Mouse (Mus musculus) yolk sac, embryonic 10.5 days (tissue): ENCODE results near the gene Chst13.

ENCODE experiments used
- DNase-seq: peaks from one replicate; pipeline ENCODE4 v3.0.0-alpha.2; 2017; ENCODE audit warnings: low spot score

Gene Chst13

DNA sequence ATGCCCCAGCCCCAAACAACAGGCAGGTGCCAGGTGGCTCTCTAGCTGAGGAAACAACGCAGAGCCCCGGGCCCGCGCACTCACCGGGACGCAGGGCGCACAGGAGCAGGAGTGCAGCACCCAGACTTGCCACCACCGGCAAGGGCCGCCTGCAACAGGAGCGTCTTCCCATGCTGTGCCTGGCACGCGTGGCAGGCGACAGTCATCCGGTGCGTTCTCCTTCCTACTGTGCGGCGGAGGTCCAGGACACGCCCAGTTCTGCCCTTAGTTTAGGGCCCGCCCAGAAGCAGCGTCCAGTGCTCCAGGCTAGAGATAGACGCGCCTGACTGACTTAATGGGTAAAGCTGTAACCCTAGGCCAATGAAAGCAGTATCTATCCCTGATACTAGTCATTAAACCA is at the start of gene Chst13:
Gene Chst13 (minus strand): TSS at position 195 of the 400 bp plus-strand sequence.
- DNase-seq = peak; percentile 59

DNA sequence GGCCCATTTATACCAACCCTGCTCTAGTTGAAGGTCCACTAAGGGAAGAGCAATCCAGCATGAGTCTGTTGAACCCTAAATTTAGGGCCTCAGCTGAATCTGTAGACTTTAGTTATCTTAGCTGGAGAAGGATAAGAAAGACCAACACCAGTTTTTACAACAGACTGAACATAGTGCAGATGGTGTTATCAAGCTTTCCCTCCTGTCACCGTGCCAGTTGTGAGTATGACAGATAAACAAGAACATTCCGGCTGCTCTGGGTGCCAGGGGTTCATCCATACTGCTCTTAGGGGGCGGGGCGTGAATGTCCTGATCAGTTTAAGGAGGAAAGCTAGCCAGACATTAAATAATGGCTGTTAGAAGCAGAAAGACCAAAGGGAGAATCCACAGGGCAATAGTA is 49.7 kb upstream of the Chst13 start:
- DNase-seq = no peak

DNA sequence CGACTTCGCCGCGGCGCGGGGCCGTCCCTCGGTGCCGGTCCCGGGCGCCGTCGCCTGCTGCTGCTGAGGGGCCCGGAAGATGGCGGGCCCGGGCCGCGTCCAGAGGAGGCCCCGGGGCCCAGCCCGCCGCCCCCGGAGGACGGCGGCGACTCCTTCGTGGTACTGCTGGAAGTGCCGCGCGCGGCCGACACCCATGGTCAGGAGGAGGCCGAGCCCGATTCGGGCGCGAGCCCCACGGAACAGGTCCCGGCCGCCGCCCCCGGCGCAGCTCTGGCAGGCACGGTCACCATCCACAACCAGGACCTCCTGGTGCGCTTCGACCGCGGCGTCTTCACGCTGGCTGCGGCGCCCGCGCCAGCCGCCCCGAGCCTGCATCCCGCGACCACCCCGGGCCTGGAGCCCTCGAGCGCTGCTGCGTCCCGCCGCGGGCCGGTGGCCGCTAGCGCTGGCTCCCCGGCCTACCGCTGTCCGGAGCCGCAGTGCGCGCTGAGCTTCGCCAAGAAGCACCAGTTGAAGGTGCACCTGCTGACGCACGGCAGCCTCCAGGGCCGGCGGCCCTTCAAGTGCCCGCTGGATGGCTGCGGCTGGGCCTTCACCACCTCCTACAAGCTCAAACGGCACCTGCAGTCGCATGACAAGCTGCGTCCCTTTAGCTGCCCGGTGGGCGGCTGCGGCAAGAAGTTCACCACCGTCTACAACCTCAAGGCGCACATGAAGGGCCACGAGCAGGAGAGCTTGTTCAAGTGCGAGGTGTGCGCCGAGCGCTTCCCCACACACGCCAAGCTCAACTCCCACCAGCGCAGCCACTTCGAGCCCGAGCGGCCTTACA is 45.0 kb upstream of the Chst13 start:
- peak; percentile 33 for DNase-seq

DNA sequence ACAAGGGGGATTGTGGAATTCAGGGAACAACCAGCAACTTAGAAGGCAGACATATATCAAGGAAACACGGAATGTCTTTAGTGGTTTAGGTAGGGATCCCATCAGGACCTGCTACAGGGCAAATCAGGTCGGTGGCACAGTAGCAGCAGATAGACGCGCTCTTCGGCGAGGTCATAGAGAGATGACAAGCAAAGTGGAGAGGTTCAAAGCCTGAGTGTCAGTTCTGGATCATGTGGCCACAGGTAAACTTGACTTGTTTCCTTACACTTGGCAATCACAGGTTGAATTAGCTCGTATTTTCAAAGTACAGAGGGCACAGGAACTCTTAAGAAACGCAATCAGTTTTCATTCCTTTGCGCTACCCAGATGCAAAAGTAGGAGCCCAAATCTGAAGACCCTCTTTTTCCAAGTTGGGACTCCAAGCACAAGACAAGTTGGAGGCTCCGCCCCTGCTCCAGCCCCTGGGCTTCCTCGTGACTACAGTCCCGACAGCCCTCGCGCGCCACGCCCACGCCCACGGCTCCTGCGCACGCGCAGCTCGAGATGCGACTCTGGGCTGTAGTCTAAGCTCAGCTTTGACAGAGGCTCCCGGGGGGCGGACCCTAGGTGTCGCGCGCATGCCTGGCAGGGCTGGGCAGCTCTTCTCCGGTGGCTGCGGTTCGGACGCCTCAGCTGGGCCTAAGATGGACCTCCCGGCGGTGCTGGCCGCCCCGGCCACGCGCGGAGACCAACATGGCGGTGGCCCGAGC is 44.2 kb upstream of the Chst13 start, which contains the start of gene Zxdc:
Gene Zxdc (plus strand): TSS at position 517 of the 749 bp plus-strand sequence.
- peak; percentile 98 for DNase-seq

DNA sequence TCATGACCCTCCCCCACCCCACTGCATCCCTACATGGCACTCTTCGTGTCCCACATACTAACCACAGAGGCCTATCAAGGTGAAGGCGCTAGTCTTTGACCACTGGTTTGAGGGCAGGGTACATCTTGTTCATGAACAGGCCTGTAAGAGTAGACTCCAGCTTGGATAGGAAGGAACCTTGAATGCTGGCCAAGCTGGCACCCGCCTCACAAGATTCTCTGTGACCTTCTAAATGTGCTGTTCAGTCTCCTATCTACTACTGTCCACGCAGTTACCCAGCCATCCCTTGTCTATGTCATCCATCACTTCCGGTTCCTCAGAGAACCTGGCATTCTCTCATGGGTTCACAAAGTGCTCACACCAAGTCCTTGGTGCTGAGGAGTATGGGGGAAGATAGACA is 38.3 kb upstream of the Chst13 start:
- DNase-seq = no peak

DNA sequence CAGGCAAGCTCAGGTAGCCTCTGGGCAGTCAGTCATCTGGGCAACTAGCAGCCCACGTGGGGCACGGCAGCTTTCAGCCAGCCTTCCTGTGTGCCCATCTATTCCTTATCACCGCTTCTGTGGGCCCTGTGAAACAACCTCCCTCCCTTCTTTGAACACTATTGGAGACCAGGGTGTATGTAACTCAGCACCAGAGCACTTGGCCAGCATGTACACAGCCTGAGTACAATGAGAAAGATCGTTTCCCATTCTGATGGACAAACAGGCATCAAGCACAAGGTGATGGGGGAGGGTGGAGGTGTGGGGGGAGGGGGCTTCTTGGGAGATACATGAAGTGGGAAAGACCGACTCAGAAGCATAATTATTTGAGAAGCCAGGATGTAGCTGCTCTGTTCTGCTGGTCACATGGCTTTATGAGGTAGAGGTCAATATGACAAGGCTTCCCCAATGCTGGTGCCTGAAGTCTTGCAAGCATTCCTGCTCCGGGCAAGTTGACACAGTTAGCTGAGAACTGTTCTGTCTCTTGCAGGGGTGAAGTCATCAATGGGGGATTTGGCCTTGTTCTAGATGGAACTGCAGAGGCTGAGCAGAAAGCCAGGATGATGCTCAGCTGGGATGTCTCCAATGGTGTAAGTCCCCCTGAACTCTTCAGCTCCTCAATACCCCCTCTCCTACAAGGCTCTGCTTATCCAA is 36.1 kb upstream of the Chst13 start:
- no peak for DNase-seq

DNA sequence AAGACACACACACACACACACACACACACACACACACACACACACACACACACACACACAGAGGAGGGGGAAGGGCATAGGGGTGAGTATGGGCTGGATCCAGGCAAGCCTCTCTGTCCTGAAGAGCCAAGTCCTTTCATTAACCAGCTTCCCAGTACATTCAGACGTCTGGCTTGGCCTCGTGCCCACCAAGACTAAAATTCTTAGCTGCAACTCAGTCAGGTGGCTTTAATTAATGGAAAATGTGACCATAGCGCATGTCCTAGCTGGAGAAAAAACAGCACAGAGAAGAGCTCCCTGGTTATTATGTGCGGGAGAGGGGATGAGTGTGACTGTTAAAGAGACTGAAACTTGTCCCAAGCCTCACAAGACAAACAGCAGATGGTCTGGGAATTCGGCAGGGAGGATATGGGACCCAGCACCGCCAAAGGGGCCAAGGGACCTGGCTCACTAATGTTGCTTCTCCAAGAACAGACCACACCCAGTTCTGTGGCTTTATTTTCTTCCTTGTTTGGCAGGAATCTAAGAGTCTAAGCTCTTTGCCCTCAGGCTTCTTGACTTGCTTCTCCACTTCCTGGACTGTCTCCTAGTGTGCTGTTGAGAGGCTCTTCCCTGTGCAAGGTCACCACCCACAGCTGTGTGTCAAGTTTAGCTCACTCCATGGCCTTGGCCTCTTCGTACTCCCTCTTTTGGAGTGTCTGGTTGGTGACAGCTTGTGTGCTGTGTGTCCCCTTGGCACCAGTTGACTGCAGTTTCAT is 35.2 kb upstream of the Chst13 start:
- no peak for DNase-seq

DNA sequence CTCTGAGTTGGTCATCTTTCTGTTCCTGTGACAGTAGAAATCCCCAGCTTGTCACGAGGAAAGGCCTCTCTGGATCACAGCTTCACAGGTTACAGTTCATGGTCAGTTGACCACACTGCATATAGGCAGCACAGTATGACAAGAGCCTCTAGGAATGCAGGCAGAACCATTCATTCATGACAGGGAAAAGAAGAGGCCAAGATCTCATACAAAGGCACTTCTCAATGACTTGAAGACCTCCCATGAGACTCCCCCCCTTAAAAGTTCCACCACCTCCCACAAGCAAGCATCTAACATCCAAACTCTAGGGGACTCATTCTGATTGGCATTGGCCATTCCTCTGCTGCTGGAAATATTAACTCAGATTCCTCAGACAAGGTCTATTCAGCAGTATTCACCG is 34.5 kb upstream of the Chst13 start:
- DNase-seq = no peak

DNA sequence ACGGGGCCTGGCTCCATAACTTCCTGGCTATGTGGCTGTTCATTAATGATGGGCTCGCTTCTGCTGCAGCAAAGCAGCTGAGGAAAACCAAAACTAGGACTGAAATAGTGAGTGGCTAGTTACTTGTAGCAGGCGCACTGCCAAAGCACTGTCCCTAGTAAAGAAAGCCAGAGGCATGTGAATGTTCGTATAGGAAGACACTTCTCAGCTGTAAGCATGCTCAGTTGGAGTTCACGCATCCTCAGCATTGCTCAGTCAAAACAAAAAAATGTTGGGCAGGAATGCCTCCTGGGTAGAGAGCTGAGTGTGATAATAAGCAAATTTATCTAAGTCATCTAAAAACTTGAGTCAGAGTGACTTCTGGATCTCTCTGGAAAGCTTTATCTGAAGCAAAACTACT is 33.2 kb upstream of the Chst13 start:
- DNase-seq = no peak

DNA sequence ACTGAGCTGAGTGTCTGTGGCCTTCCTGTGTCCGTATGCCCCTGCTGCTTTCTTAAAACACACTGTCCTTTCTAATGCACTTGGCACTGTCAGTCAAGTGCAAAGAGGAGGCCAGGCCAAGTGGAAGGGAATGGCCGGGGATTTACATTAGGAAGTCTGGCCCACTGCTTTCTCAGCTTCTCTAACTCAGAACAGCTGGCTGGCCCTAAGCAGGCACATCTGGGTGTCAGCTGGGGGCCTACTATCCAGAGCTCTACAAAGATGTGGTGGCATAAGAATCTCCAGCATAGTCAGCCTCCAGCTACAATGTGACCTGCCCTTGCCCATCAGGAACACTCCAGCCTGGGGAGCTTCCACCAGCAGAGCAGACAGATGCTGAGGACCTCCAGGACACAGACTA is 25.0 kb upstream of the Chst13 start:
- DNase-seq = no peak

DNA sequence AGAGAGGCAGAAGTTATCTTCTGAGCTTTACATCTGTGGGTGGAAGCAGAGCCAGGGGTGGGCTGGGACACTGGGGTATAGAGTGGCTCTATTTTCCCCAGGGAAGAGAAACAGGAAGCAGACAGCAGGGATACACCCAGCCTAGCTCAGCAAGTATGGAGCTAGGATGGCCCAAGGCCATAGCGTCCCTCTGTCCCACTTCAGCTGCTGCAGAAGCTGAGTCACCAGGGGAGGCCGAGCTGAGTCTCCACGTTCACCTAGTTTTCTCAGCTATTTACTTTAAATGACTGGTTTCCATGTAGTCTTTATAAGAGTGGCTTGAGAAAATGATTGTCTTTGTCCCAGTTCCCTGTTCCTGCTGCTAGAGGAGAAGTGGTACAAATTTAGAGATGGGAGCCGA is 23.5 kb upstream of the Chst13 start:
- DNase-seq = no peak

DNA sequence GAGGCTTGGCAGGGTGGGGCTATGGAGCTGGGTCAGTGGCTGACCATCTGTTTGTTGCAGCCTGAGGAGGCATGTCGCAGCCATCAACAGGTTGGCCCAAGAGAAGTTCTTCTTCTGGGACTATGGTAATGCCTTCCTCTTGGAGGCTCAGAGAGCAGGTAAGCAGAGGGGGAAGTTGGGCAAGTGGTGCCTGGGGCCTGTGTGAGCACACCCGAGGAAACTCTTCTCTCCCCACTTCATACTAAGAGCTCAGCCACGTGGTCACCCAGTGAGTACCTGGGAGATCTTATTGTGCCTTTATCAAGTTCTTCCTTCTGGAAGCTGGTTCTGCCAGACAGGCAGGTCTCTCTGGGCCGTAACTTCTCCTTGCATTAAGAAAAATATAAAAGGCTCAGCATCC is 22.2 kb upstream of the Chst13 start:
- no peak for DNase-seq

DNA sequence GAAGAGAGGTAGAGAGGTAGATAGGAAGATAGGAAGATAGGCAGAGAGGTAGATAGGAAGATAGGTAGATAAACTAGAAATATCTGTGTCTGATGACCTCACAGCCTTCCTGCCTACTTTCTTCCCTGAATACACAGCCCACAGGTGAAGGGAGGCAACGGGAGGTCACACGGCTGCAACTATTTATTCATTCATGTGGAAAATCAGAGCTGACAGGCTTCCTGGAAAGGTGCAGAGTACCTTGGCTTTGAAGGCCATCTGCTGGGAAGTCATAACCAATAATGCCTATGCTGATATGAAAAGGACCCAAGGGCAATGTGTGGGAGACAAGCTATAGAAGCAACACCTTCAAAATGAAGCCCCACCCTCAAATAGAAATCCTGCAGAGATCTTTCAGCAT is 17.4 kb upstream of the Chst13 start:
- DNase-seq = no peak

DNA sequence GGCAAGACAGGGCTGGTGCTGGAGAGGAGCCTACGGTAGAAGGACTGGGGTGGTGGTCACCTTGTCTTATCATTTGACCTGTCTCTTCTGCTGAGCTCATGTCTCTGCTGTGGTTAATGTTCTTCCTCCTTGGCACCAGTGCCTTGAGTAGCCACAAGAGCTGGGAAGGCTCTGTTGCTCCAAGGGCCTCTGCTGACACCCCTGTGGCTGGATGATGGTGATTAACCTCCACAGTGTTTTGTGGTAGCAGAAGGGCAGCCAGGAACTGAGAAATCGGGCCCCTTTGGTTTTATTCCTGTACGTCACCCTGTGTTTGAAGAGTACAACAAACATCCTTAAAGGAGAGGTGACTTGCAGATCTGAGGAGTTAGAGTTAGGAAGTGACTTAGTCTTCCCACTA is 9.3 kb upstream of the Chst13 start:
- no peak for DNase-seq

DNA sequence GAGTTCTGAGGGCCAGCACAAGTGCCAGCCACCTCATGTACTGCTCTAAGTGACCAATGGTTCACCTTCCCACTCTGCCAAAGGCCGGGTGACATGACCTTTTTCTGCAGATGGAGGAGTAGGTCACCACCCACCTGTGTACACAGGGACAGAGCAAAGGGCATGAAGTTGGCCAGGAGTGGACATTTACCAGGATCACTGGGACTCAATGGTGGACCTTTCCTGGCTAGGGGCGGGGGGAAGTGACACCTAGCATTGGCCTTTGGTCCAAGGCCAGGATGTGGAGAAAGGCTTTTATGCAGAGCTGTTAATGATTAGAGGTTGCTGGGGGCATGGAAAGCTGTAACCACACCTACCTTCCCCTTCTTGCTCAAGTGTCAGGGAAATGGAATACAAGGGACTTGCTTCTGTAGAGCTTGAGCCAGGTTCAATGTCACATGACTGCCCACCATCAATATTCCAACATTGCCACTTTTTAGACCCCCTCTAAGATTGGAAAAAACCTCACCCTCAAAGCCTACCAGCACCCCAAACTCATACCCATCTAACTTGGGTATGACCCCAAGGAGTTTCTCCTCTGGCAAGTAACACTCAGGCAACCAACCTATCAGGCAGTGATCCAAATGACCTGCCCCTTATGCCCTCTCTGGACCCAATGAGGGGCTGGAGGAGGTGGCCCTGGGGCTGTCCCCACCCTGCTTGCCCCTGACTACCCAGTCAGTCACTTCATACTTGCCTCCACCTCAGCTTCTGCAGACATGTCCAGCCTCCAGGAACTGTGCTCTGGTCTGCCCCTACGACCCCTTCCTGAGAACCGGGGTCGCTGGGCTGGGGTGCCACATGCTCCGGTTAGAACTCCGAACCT is 7.8 kb upstream of the Chst13 start, which contains the start of gene Uroc1:
Gene Uroc1 (plus strand): TSS at position 724 of the 865 bp plus-strand sequence.
- DNase-seq = peak; percentile 90

DNA sequence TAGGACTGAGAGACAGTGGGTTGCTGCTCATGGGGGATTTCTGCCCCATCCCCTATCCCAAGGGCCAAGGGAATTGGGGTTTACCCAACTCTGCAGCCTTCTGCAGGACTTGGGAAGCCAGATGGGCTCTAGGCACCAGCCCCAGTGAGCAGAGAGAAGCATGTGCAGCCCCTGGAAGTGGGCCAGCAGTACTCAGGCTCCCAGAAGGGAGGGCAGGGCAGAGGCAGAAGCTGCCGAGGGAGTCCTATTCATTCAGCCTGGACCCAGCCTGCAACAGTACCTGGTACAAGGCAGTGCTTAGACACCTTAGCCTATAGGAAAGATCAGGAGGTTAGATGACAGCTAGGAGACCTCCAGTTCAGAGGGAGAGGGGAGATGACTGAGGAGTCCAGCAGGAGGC is 5.0 kb upstream of the Chst13 start:
- DNase-seq = no peak

DNA sequence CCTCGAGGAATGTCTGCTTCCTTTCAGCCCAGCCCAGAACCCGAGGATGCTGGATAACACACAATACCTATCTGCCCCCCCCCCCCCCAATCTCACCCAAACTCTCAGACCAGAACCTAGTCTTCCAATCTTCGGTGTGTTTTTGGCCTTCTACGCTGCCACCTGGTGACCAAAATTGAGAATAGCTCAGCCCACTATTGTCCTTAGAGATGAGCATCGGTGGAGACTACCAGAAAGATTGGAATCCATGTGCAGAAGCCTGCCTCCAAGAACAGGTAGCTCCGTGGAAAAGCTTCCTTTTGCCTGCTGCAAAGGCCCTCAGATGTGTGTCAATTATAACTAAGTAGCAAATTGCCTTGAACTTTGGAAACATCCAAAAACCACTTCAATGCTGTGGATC is 2.7 kb upstream of the Chst13 start:
- no peak for DNase-seq

DNA sequence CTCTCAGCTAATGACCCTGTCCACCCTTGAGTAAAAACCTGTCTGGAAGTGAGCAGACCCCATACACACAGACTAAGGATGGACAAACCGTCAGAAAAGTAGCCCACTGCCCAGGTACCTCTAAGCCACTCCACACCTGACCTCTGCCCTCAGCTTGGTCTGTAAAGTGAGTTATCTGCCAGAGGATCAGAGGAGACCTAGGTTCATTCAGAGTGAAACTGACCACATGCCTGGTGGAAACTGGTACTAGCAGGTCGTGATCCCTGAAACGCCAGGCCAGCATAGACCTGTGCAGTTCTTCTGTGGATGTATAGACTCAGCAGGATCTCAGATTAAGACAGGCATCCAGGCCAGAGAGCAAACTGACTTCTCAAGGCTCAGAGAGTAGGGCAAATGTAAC is 522 bp downstream of the Chst13 start:
- DNase-seq = peak; percentile 72

DNA sequence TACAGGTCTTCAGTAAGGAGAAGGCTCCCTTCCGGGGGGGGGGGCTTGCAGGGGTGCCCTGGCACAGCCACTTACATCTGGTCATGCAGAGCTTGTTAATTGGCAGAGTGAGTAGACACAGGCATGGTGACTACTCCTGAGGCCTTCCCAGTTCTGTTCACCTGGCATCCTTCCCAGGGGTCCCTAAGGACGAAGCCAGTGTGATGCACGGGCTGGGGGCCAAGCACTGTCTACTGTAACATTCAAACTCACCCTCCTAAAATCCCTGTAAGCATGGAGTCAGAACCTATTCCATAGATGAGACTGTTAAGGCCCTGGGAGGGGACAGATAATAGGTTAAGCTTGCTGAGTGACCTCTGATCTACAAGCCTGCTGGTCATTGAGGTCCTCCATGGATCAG is 959 bp downstream of the Chst13 start:
- no peak for DNase-seq

DNA sequence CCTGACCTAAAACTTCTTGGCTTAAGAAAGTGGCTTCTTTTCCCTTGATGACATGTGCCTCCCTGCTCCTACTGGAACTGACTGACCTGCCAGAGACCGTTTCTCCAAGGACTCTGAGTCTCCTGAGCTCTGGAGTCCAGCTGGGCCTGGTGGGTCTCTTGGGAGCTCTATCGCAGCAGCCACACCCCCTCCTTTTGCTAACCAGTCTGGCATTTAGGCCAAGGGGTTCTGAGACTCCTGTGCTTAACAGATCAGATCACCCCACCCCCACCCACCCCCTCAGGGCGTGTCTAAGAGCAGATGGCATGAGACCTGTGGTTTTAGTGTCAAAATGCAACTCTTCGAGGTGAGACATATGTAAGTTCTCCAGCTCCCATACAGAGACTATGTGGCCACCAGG is 3.2 kb downstream of the Chst13 start:
- no peak for DNase-seq

DNA sequence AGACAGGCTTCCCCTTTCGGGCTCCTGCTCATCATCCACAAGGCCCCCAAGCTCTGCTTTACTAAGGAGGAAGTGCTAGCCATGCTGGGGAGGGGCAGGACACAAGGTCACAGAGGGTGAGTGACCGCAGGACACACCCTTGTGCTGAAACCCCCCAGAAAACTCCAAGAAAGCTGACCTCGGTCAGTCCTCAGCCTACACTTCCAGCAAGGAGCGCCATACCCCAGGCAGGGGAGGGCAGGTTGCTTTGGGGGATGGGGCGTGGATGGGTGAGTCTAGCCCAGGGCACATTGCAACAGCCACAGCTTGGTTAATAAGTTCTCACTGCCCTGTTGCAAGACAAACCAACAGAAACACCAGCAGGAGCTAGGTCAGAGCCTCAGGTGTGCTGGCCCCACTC is 4.6 kb downstream of the Chst13 start:
- DNase-seq = peak; percentile 89
